Mouse (Mus musculus) midbrain, embryonic 16.5 days (tissue): ENCODE measurements at regions not wholly inside any gene's neighbourhood (a gene's known extent, or its start where the extent isn't known, plus 50 kb on each side); places are given as distances from the start of the nearest gene placed in this dataset.
"Not testable (repeated sequence)": the region's sequence is repeated elsewhere in the genome, so short reads cannot be mapped to it uniquely, and the experiment has no call there.

Experiments
- ATAC-seq: fragments of 200-750 bp; cut with Nextera tagmentation; 2 replicates; pipeline ENCODE4 v1.8.0; 2017; ENCODE audit warnings: moderate TSS enrichment
- H3K27ac ChIP-seq: fragments of 300-500 bp; sonication (generic); 2 replicates; pipeline ENCODE4 v1.5.1; 2014; ENCODE audit warnings: mild to moderate bottlenecking, low read length, mixed read lengths
- H3K27me3 ChIP-seq: fragments of 300-500 bp; sonication (generic); 2 replicates; pipeline ENCODE4 v1.6.1; 2014; ENCODE audit warnings: low read depth, low read length, mixed read lengths; ENCODE audit not compliant: control insufficient read depth, insufficient read depth
- H3K36me3 ChIP-seq: fragments of 300-500 bp; sonication (generic); 2 replicates; pipeline ENCODE4 v1.6.1; 2014; ENCODE audit warnings: mild to moderate bottlenecking, low read length, moderate library complexity, mixed read lengths; ENCODE audit not compliant: control insufficient read depth, insufficient read depth
- H3K4me1 ChIP-seq: fragments of 300-500 bp; sonication (generic); 2 replicates; pipeline ENCODE4 v1.6.1; 2014; ENCODE audit warnings: mild to moderate bottlenecking, low read length, mixed read lengths; ENCODE audit not compliant: control insufficient read depth, insufficient read depth
- H3K4me2 ChIP-seq: fragments of 300-500 bp; sonication (generic); 2 replicates; pipeline ENCODE4 v1.6.1; 2014; ENCODE audit warnings: mild to moderate bottlenecking, low read length, mixed read lengths
- H3K4me3 ChIP-seq: fragments of 300-500 bp; sonication (generic); 2 replicates; pipeline ENCODE4 v1.5.1; 2014; ENCODE audit warnings: low read depth, mild to moderate bottlenecking, low read length, moderate library complexity, mixed read lengths
- H3K9ac ChIP-seq: fragments of 300-500 bp; sonication (generic); 2 replicates; pipeline ENCODE4 v1.6.1; 2014; ENCODE audit warnings: low read depth, low read length, mixed read lengths
- H3K9me3 ChIP-seq: fragments of 300-500 bp; sonication (generic); replicated peaks from 2 replicates; pipeline ENCODE4 v1.6.1; 2014; ENCODE audit warnings: mild to moderate bottlenecking, low read length, mixed read lengths; ENCODE audit not compliant: control insufficient read depth, poor library complexity, severe bottlenecking
- WGBS: fragments of 180-500 bp; shearing (Covaris S2); extraction: QIAGEN DNeasy Blood & Tissue Kit; methylation state at CpG from one replicate; pipeline ENCODE4 v1.1.7; 2014; 5-methylcytosine and 5-hydroxymethylcytosine counted together

- Histone ChIP-seq H3K9me3 (no peaks in the 10 kb centered on the region), H3K4me2 (no peak overlapping the region), H3K9ac (no peak overlapping the region), H3K4me3 (no peak overlapping the region), H3K27me3 (no peaks in the 10 kb centered on the region), H3K4me1 (no peaks in the 10 kb centered on the region), H3K27ac (no peak overlapping the region), H3K36me3 (no peaks in the 10 kb centered on the region)
- 77% methylated on average over 7 of the region's 7 CpGs for WGBS
- ATAC-seq: no peak
These were observed 416.1 kb upstream of the Ercc4 start for GRCm38 (mm10) chr16:12693346-12693745.

DNA sequence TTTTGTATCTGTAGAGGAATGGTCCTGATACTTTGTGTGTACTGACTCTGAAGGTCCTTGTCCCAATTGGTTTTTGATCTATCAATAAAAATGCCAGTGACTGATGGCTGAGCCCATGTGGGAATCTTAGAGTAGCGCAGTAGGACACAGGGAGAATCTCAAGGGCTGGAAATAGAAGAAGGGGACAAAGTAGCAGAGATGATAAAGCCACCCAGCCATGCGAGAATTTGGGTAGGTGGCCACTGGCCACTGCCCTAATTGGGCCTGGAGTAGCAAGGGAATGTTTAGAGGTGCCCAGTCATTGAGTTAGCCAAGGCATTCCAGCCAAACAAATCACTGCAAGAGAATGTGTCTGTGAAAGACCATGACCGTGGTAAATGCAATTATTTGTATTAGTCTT, 414.8 kb upstream of the Ercc4 start:
- H3K4me3 ChIP-seq: no peak overlapping the region
- 81% methylated on average over 3 of the region's 3 CpGs for WGBS
- H3K9me3 ChIP-seq: no peaks in the 10 kb centered on the region
- ATAC-seq: no peak
- H3K36me3 ChIP-seq: no peaks in the 10 kb centered on the region
- H3K4me1 ChIP-seq: peaks cover 2% of the 10 kb centered on the region; the same call in 1 of the 2 replicates
- H3K27ac ChIP-seq: no peak overlapping the region
- no peaks in the 10 kb centered on the region for H3K27me3 ChIP-seq
- H3K9ac ChIP-seq: no peak overlapping the region
- H3K4me2 ChIP-seq: no peak overlapping the region

DNA sequence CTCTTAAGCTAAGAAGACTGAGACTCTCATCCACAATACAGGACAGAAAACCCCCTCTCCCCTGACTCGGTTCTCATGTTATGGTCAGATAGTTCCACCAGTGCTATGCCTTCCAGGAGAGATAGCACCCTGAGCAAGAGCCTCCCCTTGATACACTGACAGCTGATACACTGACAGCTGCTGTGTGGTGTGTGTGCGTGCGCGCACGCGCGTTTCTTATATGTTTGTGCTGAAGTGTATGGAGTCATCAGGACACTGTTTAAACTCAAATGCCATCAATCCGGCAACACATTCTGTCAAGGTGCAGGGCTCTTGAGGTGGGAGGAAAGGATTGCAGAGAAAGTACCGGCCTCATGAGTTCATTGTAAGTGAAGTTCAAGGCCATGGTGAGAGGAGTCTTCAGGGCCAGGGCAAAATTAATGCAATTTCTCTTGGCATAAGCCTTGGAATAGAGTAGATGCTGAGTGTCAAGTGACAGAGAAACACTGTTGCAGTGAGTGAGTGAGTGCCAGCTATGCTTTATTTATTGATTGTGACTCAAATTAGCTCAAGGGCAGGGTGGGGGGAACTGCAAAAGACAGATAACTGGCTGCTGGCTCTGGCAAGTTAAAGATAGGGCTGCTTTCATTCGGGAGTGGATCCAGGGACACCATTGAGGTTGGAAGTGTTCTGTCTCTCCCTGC, 412.4 kb upstream of the Ercc4 start:
- Histone ChIP-seq H3K36me3 (no peaks in the 10 kb centered on the region), H3K9ac (no peak overlapping the region), H3K27ac (no peak overlapping the region), H3K4me1 (peaks cover 2% of the 10 kb centered on the region; the same call in 1 of the 2 replicates), H3K4me3 (no peak overlapping the region), H3K4me2 (no peak overlapping the region), H3K27me3 (no peaks in the 10 kb centered on the region), H3K9me3 (no peaks in the 10 kb centered on the region)
- 94% methylated on average over 10 of the region's 10 CpGs for WGBS
- no peak for ATAC-seq

- no peak overlapping the region for H3K4me2 ChIP-seq
- H3K9me3 ChIP-seq: no peaks in the 10 kb centered on the region
- WGBS: 54% methylated on average over 5 of the region's 5 CpGs
- H3K4me1 ChIP-seq: peaks cover 2% of the 10 kb centered on the region; the same call in 1 of the 2 replicates
- no peaks in the 10 kb centered on the region for H3K36me3 ChIP-seq
- no peaks in the 10 kb centered on the region for H3K27me3 ChIP-seq
- no peak overlapping the region for H3K9ac ChIP-seq
- H3K27ac ChIP-seq: no peak overlapping the region
- H3K4me3 ChIP-seq: no peak overlapping the region
- peak; percentile 48; the same call in 1 of the 2 replicates for ATAC-seq
These were observed 409.9 kb upstream of the Ercc4 start for GRCm38 (mm10) chr16:12699557-12699956.

DNA sequence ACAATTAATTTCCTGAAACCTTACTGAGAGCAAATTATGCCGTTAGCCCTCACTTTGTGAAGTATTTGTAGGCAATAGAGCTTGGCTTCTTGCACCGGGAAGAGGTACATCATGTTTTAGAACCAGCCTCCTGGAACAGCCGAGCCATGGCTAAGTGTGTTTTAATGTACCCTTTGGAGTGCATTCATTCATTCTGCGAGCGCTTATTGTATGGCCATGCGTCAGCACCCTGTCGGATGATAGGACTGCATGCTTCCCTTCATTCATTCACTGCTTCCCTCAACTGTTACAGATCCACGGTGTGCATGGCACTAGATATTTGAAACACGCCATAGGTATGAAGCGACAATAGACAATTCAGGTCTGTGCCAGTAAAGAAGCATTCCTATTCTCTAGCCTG, 409.4 kb upstream of the Ercc4 start:
- no peak overlapping the region for H3K9ac ChIP-seq
- no peak overlapping the region for H3K4me3 ChIP-seq
- H3K9me3 ChIP-seq: no peaks in the 10 kb centered on the region
- ATAC-seq: no peak
- no peak overlapping the region for H3K4me2 ChIP-seq
- no peaks in the 10 kb centered on the region for H3K27me3 ChIP-seq
- peaks cover 2% of the 10 kb centered on the region; the same call in 1 of the 2 replicates for H3K4me1 ChIP-seq
- no peak overlapping the region for H3K27ac ChIP-seq
- 83% methylated on average over 10 of the region's 10 CpGs for WGBS
- no peaks in the 10 kb centered on the region for H3K36me3 ChIP-seq

DNA sequence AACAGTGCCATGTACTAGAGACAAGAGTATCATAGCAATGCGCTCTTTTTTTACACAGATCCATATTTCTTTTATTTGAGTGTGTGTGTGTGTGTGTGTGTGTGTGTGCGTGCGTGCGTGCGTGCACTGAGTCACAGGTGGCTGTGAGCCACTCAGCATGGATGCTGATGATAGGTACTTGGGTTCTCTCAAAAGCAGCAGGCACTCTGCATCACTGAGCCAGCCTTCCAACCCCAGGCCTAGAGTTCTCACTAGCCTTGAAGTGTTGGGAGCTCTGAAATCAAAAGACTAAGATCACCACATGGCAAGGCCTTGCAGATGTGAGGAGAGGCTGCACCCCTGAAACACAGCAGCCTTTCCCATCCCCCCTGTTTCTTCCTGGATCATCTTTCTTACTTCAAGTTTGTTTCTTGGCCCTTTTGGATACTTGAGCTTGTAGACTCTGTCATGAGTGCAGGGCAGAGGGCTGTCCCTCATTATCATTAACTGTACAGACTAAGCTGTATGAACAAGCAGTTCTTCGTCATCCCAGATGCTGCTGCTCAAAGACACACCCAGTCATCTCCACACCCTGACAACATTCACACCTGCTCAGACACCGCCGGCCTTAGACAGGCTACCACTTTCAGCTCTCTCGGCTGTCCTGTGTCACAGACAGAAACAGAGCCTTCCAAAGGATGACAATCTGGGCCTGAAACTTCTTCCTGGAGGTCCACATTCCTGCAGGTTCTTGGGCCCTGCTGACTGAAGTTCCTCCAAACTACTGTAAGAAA, 405.5 kb upstream of the Ercc4 start:
- no peak for ATAC-seq
- no peak overlapping the region for H3K4me2 ChIP-seq
- H3K36me3 ChIP-seq: no peaks in the 10 kb centered on the region
- H3K9me3 ChIP-seq: no peaks in the 10 kb centered on the region
- no peak overlapping the region for H3K27ac ChIP-seq
- H3K27me3 ChIP-seq: no peaks in the 10 kb centered on the region
- H3K4me3 ChIP-seq: no peak overlapping the region
- H3K4me1 ChIP-seq: peaks cover 2% of the 10 kb centered on the region; the same call in 1 of the 2 replicates
- WGBS: 95% methylated on average over 9 of the region's 9 CpGs
- no peak overlapping the region for H3K9ac ChIP-seq

DNA sequence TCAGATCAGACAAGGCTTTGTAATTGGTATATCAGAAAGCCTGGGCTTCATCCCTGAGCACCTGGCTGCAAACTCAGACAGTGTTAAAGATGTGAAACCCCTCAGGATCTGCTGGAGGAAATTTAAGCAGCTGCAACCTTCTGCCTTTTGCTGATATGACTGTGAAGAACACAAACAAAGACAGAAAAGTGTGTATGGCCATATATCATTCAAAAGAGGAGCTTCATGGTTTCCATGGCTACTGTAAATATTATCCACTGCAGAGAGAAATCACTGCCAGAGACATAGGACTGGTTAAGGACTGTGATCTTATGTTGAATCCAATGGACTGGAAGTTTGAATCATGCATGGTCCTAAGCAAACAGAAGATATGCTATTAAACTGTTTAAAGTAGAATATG, 402.6 kb upstream of the Ercc4 start:
- Histone ChIP-seq H3K9ac (no peak overlapping the region), H3K4me1 (no peaks in the 10 kb centered on the region; the same call in 1 of the 2 replicates), H3K9me3 (no peaks in the 10 kb centered on the region), H3K27ac (peak overlapping the region; percentile 31), H3K4me2 (no peak overlapping the region), H3K27me3 (no peaks in the 10 kb centered on the region), H3K36me3 (no peaks in the 10 kb centered on the region), H3K4me3 (no peak overlapping the region)
- 0 out of 2 replicates have a peak, but pooled peaks have one; percentile 51 for ATAC-seq

- H3K9me3 ChIP-seq, H3K4me2 ChIP-seq, H3K27me3 ChIP-seq, H3K4me3 ChIP-seq, H3K27ac ChIP-seq, H3K4me1 ChIP-seq, H3K9ac ChIP-seq, ATAC-seq, H3K36me3 ChIP-seq: not testable (repeated sequence)
- WGBS: 82% methylated on average over 4 of the region's 7 CpGs
These were observed 388.1 kb upstream of the Ercc4 start for GRCm38 (mm10) chr16:12721368-12721767.

- Histone ChIP-seq H3K27ac (no peak overlapping the region), H3K9me3 (no peaks in the 10 kb centered on the region), H3K4me3 (no peak overlapping the region), H3K9ac (no peak overlapping the region), H3K27me3 (no peaks in the 10 kb centered on the region), H3K4me2 (no peak overlapping the region), H3K4me1 (no peaks in the 10 kb centered on the region), H3K36me3 (no peaks in the 10 kb centered on the region)
- ATAC-seq: no peak
These were observed 383.4 kb upstream of the Ercc4 start for GRCm38 (mm10) chr16:12726043-12726442.
